Mouse (Mus musculus) myocyte (in vitro differentiated cells): Measurements from ENCODE around the gene Wdr27.

Experiments
- CEBPB ChIP-seq: IDR thresholded peaks from 2 replicates; pipeline ENCODE4 v1.6.1; 2011; ENCODE audit warnings: mild to moderate bottlenecking, moderate library complexity; ENCODE audit not compliant: poor library complexity, insufficient read depth, severe bottlenecking
- E2F4 ChIP-seq: IDR thresholded peaks from one replicate; pipeline ENCODE4 v1.6.1; 2011; ENCODE audit warnings: mild to moderate bottlenecking, control low read depth, moderate library complexity; ENCODE audit not compliant: insufficient read depth
- MAX ChIP-seq: IDR thresholded peaks from one replicate; pipeline ENCODE4 v1.6.1; 2011; ENCODE audit warnings: low read depth, mild to moderate bottlenecking, control low read depth
- MYOD1 ChIP-seq, 3 experiments: IDR thresholded peaks; one replicate each; pipeline ENCODE4 v1.6.1; 2011; ENCODE audit warnings: control low read depth in 2 of 3, low read depth in 2 of 3, mild to moderate bottlenecking in 2 of 3, moderate library complexity in 1 of 3; ENCODE audit not compliant: insufficient read length in 2 of 3, control insufficient read depth in 1 of 3
- MYOG ChIP-seq, 3 experiments: IDR thresholded peaks; one replicate each; pipeline ENCODE4 v1.6.1; 2011; ENCODE audit warnings: control low read depth in 2 of 3, low read depth in 2 of 3, mild to moderate bottlenecking in 2 of 3; ENCODE audit not compliant: insufficient read length in 2 of 3, control insufficient read depth in 1 of 3, insufficient read depth in 1 of 3
- POLR2A ChIP-seq: IDR thresholded peaks from one replicate; pipeline ENCODE4 v1.6.1; 2011; ENCODE audit warnings: low read depth, mild to moderate bottlenecking, control low read depth, moderate library complexity; ENCODE audit not compliant: insufficient read length
- POLR2AphosphoS2 ChIP-seq: IDR thresholded peaks from one replicate; pipeline ENCODE4 v1.6.1; 2011; ENCODE audit warnings: low read depth, control low read depth; ENCODE audit not compliant: insufficient read length
- SRF ChIP-seq: IDR thresholded peaks from one replicate; pipeline ENCODE4 v1.6.1; 2011; ENCODE audit warnings: low read depth; ENCODE audit not compliant: control insufficient read depth, insufficient read length
- TCF12 ChIP-seq: IDR thresholded peaks from one replicate; pipeline ENCODE4 v1.6.1; 2011; ENCODE audit warnings: mild to moderate bottlenecking, control low read depth; ENCODE audit not compliant: poor library complexity, insufficient read depth, severe bottlenecking
- TCF3 ChIP-seq: IDR thresholded peaks from one replicate; pipeline ENCODE4 v1.6.1; 2011; ENCODE audit warnings: low read depth, control low read depth; ENCODE audit not compliant: insufficient read length
- USF1 ChIP-seq: IDR thresholded peaks from one replicate; pipeline ENCODE4 v1.6.1; 2011; ENCODE audit warnings: low read depth, mild to moderate bottlenecking, control low read depth, moderate library complexity

GRCm38 (mm10) chr17:14909331-14909730, 33.6 kb downstream of the Wdr27 start:
- TF ChIP-seq E2F4 (no peak), POLR2A (no peak), MYOG (IDR thresholded peaks at IDR 0.05; ENCODE audit: control insufficient read depth in 1 of 3, insufficient read depth in 1 of 3, insufficient read length in 2 of 3, low read depth in 2 of 3) (no peak), USF1 (no peak), TCF12 (no peak), MAX (no peak), POLR2AphosphoS2 (no peak), MYOD1 (IDR thresholded peaks at IDR 0.05; ENCODE audit: control insufficient read depth in 1 of 3, insufficient read length in 2 of 3, low read depth in 2 of 3) (no peak), CEBPB (no peak), TCF3 (no peak), SRF (no peak)
